Mouse (Mus musculus): Measurements from ENCODE around the gene Lrrc75b. TPM values are rescaled to one million over a fixed set of nuclear protein-coding genes. Genes with fewer than 3 reads are reported as not detected.
"Not testable (repeated sequence)": the region's sequence is repeated elsewhere in the genome, so short reads cannot be mapped to it uniquely, and the experiment has no call there.

Gene Lrrc75b
- total RNA-seq, 2 experiments from 2014 or later = 0.67 to 1.6 TPM

DNA sequence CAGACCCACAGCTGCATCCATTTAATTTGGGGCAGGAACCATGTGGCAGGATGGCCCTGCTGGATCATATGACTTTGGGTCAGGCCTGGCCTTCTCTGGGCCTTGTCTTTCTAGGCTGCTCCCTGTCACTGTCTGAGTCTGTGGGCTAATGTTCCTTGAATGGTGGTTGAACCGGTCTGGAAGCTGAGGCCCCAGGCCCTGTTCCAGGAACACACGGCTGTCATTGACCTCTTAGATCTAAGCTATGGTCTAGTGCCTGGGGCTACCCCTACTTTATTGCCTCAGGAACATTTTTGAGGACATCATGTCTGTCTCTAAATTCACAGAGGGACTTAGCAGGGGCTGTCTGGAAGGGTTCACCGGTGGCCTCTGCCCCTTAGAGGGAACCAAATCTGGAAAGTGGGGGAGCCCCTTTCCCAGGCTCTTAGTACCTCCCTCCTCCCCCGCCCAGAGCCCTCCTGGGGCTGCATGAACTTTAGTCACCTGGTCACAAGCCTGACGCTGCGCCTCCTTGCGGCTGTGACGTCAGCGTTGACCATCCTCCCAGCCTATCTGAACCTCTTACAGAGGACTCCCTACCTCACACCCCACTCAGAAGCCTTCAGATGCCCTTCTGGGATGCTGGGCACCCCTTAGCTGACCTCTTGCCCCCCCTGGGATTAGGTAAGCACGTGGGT, 11.0 kb upstream of the Lrrc75b start:
- no peak for DNase-seq (ENCODE audit: low spot score)
- intact Hi-C loops (cut with DNase I) = no loop called here

GRCm38 (mm10) chr10:75568851-75569250, 8.7 kb upstream of the Lrrc75b start:
- intact Hi-C loops (cut with DNase I) = no loop called here
- no peak for DNase-seq (ENCODE audit: low spot score)

DNA sequence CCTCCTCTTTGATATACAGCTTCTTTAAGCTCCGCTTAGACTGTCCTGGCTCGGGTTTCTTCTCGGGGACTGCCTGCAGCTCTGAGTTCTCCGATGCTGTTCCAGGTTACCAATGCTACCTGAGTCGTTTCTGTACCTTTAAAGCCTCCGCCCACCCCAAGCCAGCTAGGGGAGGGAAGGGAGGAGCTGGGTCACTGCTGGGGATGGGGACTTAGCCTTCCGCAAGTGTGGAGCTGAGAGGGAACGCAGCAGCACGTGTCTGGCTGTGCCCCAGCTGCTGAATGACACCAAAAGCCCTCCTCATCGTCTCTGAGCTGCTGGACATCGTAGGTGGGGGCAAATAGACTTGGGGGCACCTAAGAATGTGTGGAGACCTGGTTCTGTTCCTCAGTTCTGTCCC, 8.3 kb upstream of the Lrrc75b start:
- no peak for DNase-seq (ENCODE audit: low spot score)
- intact Hi-C loops (cut with DNase I) = no loop called here

GRCm38 (mm10) chr10:75568029-75568428, 7.9 kb upstream of the Lrrc75b start:
- intact Hi-C loops (cut with DNase I) = no loop called here
- no peak for DNase-seq (ENCODE audit: low spot score)

DNA sequence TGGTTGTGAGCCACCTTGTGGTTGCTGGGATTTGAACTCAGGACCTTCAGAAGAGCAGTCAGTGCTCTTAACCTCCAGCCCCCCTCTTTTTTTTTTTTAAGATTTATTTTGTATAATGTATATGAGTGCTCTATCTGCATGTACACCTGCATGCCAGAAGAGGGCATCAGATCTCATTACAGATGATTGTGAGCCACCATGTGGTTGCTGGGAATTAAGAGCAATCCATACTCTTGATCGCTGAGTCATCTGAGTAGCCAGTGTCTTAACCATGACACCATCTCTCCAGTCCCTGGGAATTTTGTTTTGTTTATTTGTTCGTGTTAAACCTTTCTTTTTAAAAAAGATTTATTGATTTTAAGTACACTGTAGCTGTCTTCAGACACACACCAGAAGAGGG, 6.6 kb upstream of the Lrrc75b start:
- DNase-seq (ENCODE audit: low spot score); intact Hi-C loops (cut with DNase I): not testable (repeated sequence)

DNA sequence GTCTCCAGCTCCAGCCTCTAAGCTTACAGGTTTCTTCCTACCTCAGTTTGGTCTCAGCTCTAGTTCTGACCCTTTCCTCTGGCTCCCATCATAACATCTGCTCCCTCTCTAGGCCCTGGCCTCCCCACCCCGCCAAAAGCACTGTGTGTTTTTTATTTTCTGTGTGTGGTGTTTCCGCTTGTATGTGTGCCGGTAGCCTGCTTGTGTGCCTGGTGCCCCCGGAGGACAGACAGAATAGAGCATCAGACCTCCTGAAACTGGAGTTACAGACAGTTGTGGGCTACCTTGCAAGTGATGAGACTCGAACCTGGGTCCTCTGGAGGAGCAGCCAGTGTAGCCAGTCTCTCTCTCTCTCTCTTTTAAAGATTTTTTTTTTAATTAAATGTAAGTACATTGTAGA, 6.2 kb upstream of the Lrrc75b start:
- DNase-seq (ENCODE audit: low spot score) = no peak
- intact Hi-C loops (cut with DNase I) = no loop called here

- no peak for DNase-seq (ENCODE audit: low spot score)
- intact Hi-C loops (cut with DNase I) = no loop called here
Measured at GRCm38 (mm10) chr10:75565906-75566305, 5.8 kb upstream of the Lrrc75b start.

GRCm38 (mm10) chr10:75565436-75565835, 5.3 kb upstream of the Lrrc75b start:
- intact Hi-C loops (cut with DNase I) = no loop called here
- DNase-seq (ENCODE audit: low spot score) = no peak

DNA sequence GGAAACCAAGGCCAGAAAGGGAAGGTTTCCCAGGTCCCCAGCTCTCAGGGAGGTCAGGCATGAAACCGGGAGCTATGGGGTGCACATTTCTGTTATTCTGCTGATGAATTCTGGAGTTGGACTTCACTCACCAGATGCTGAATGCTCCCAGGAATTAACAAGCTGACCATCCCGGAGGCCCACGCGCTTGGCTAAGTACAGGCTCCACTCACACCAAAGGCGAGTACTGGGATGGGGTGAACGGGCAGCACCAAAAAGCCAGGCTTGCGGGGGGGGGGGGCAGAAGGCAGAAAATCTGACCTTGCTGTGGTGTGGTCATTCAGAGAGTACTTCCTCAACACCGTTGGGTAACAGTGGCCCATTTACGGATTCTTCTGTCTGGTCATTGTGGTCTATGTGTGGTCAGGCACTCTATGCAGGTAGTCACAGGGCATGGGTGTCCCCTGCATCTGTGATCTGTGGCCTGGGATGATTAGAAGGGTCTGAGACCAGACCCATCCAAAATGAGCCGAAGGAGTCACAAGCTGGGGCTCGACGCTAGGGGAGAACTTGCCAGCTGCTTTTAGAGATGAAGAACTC, 4.6 kb upstream of the Lrrc75b start:
- no peak for DNase-seq (ENCODE audit: low spot score)
- intact Hi-C loops (cut with DNase I) = no loop called here

- DNase-seq (ENCODE audit: low spot score) = no peak
- intact Hi-C loops (cut with DNase I) = no loop called here
Measured at GRCm38 (mm10) chr10:75562596-75562995, 2.5 kb upstream of the Lrrc75b start.

- intact Hi-C loops (cut with DNase I) = no loop called here
Measured at GRCm38 (mm10) chr10:75561071-75561654, 1.0 kb upstream of the Lrrc75b start, which contains the start of gene Ggt1. Ggt1 (plus strand) TSS chr10:75561604.

GRCm38 (mm10) chr10:75560549-75560899, 394 bp upstream of the Lrrc75b start:
- intact Hi-C loops (cut with DNase I) = no loop called here
- DNase-seq (ENCODE audit: low spot score) = no peak

More at GRCm38 (mm10) chr10:75561071-75561654, 1.0 kb upstream of the Lrrc75b start, which contains the start of gene Ggt1:
- no peak for DNase-seq (ENCODE audit: low spot score)

GRCm38 (mm10) chr10:75559041-75559675, 972 bp downstream of the Lrrc75b start:
- DNase-seq (ENCODE audit: low spot score) = no peak
- intact Hi-C loops (cut with DNase I) = no loop called here

- no peak for DNase-seq (ENCODE audit: low spot score)
- intact Hi-C loops (cut with DNase I) = no loop called here
Measured at GRCm38 (mm10) chr10:75558515-75558914, 1.6 kb downstream of the Lrrc75b start.

- intact Hi-C loops (cut with DNase I) = no loop called here
- no peak for DNase-seq (ENCODE audit: low spot score)
Measured at GRCm38 (mm10) chr10:75556026-75556425, 4.1 kb downstream of the Lrrc75b start.

- no peak for DNase-seq (ENCODE audit: low spot score)
- intact Hi-C loops (cut with DNase I) = no loop called here
Measured at GRCm38 (mm10) chr10:75555557-75555956, 4.6 kb downstream of the Lrrc75b start.

DNA sequence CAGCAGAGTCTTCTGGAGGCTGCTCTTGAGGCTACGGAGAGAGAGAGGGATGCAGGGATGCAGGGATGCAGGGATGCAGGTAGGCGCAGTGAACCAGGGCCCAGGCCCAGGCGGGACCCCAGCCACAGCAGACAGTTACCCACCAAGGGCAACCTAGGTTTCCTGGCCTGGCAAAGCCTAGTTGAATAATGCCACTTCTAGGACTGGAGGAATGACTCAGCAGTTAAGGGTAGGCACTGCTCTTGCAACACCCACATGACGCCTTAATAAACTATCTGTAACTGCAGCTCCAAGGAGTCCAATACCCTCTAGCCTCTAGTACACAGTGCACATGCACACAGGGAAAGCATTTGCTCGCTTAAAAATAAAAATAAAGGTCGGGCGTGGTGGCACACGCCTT, 6.0 kb downstream of the Lrrc75b start:
- intact Hi-C loops (cut with DNase I) = no loop called here
- DNase-seq (ENCODE audit: low spot score) = no peak

DNA sequence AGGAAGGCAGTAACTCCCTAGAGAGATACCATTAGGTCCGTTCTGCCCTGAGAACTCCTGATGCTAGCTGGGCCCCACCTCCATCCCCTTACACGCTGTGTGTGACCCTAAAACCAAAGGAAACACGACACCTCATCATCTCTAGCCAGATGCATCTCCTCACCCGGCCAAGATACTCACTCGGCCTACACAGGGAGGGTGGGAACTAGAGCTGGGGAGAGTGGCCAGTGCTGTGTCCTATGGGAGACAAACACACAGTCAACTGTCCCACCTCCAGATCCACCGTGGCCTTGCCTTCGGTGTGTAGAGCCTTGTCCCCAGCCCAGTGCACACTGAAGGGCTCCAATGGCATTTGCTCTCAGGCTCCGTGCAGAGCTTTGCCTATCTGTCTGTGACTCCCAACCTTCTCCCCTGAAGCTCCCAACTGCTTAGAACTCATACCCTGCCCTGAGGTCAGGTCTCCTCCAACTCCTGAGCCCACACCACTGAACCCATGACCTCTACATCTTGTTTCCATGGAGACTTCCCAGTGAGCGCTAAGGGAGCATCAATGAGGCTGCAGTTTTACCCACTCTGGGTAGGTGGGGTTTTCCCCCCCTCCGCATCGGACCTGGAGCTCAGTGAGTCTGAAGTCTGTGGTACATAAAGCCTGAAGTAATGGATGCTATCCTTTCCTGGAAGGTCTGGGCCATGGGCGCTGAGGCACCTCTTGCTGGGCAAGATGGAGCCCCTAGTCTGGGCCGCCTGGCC, 7.3 kb downstream of the Lrrc75b start:
- DNase-seq (ENCODE audit: low spot score) = no peak
- intact Hi-C loops (cut with DNase I) = no loop called here

- intact Hi-C loops (cut with DNase I) = no loop called here
- DNase-seq (ENCODE audit: low spot score) = no peak
Measured at GRCm38 (mm10) chr10:75552106-75552505, 8.0 kb downstream of the Lrrc75b start.

DNA sequence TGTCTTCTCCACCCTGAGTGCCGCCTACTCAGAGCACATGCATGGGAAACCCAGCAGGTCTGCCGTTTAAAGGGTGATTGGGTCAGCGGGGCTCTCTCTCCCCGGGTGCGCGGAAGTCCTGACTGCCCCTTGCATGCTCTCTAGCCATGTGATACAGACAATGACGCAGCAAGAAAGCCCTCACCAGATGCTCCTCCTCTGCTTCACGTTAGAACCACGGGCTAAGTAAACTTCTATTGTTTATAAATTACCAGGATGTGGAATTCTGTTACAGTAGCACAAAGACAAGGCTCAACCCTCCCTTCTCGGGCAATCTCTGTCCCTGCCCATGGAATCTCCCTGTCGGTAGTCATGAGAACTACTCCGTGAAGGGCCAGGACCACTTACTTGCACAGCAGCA, 9.0 kb downstream of the Lrrc75b start:
- intact Hi-C loops (cut with DNase I) = no loop called here
- DNase-seq (ENCODE audit: low spot score) = no peak
